ENCODE assay signal across 8 mouse cellular contexts in genomic region chr1:75277195-75278188, GRCm38 (mm10). TPM values are rescaled to one million over a fixed set of nuclear protein-coding genes. Genes with fewer than 3 reads are reported as not detected.
DNase-seq lines count a peak whose midpoint lies in the region; ATAC-seq and TF ChIP-seq lines count a peak whose summit lies in the region.
"Had no signal": no experiment of that assay in that cellular context is flagged by ENCODE, and none has a peak within 500 bp of the region (broad histone marks: within the 10 kb centered on the region; RNA-seq: fewer than 3 reads in every experiment).

No protein-coding gene starts in this region.

- H3K27me3 ChIP-seq in limb, embryonic 11.5 days (ENCODE audit: control insufficient read depth, insufficient read depth, low read length), result peaks cover 9% of the 10 kb centered on the region; the same call in 1 of the 2 replicates
- H3K27me3 ChIP-seq in neural tube, embryonic 15.5 days (replicated peaks), result peaks cover 18% of the 10 kb centered on the region

- no peak overlapping the region for H3K9ac ChIP-seq in limb, embryonic 11.5 days (ENCODE audit: low read length)
- peak overlapping the region; percentile 55 for H3K9ac ChIP-seq in neural tube, embryonic 15.5 days (replicated peaks)

- WGBS in lung, adult 2 months, result 7% methylated on average over 23 of the region's 23 CpGs
- WGBS in limb, embryonic 11.5 days, result 5% methylated on average over 23 of the region's 23 CpGs
- WGBS in neural tube, embryonic 15.5 days, result 5% methylated on average over 23 of the region's 23 CpGs

- TF ChIP-seq POLR2A in lung, adult 2 months (IDR thresholded peaks at IDR 0.05; ENCODE audit: borderline replicate concordance, extremely low read depth, low read depth, low read length), result no peak

- no peaks in the 10 kb centered on the region for H3K4me1 ChIP-seq in lung, adult 2 months (ENCODE audit: control insufficient read depth, insufficient read depth, low read length)
- H3K4me1 ChIP-seq in limb, embryonic 11.5 days (ENCODE audit: control insufficient read depth, insufficient read depth, low read length), result no peaks in the 10 kb centered on the region
- H3K4me1 ChIP-seq in neural tube, embryonic 15.5 days, result peaks cover 5% of the 10 kb centered on the region; the same call in 1 of the 2 replicates

- TF ChIP-seq CTCF in lung, adult 2 months (IDR thresholded peaks at IDR 0.05; ENCODE audit: insufficient read depth, low read length), result no peak

- H3K9me3 ChIP-seq in limb, embryonic 11.5 days (ENCODE audit: control insufficient read depth, low read length), result no peaks in the 10 kb centered on the region
- H3K9me3 ChIP-seq in neural tube, embryonic 15.5 days (replicated peaks), result no peaks in the 10 kb centered on the region

- no peak overlapping the region for H3K4me2 ChIP-seq in limb, embryonic 11.5 days (ENCODE audit: low read depth, severe bottlenecking)
- peak overlapping the region; percentile 61 for H3K4me2 ChIP-seq in neural tube, embryonic 15.5 days

- H3K4me3 ChIP-seq in lung, adult 2 months (replicated peaks; ENCODE audit: extremely low read depth, low read depth, low read length), result no peak overlapping the region
- no peak overlapping the region for H3K4me3 ChIP-seq in limb, embryonic 11.5 days (ENCODE audit: low read depth, low read length)
- peak overlapping the region; percentile 47 for H3K4me3 ChIP-seq in neural tube, embryonic 15.5 days (replicated peaks)

- DNase-seq in lung, adult 2 months, result peak; percentile 34
- no peak for DNase-seq in lung, postnatal 25 days (ENCODE audit: low spot score)
- peak; percentile 72 to 81 for DNase-seq in adrenal gland, postnatal 36 days
- peak; percentile 87 for DNase-seq in limb, embryonic 11.5 days (ENCODE audit: low spot score)
- DNase-seq in urinary bladder, postnatal 4 days (ENCODE audit: low spot score in 2 of 2), result no peak

- ATAC-seq in erythroid progenitor cell, adult 5-6 weeks (replicated peaks; ENCODE audit: low FRiP score, poor library complexity, severe bottlenecking), result 0 out of 2 replicates have a peak, but pooled peaks have one; percentile 14
- ATAC-seq in limb, embryonic 11.5 days (ENCODE audit: insufficient number of reproducible peaks, low FRiP score, low TSS enrichment, low read depth), result no peak
- ATAC-seq in neural tube, embryonic 15.5 days (ENCODE audit: low FRiP score), result peak; percentile 88

- no peak overlapping the region for H3K27ac ChIP-seq in limb, embryonic 11.5 days (replicated peaks; ENCODE audit: low read depth, low read length)
- H3K27ac ChIP-seq in neural tube, embryonic 15.5 days (replicated peaks), result peak overlapping the region; percentile 73

- no peaks in the 10 kb centered on the region for H3K36me3 ChIP-seq in limb, embryonic 11.5 days (ENCODE audit: control insufficient read depth, insufficient read depth, low read length)
- 0 out of 2 replicates have a peak, but pooled peaks cover 2% of the 10 kb centered on the region for H3K36me3 ChIP-seq in neural tube, embryonic 15.5 days

RNA-seq across cellular contexts. Expression of gene Resp18, which starts 0.7 kb away (rescaled TPM):
- 1.2 and 2.5 TPM in 2 replicates for polyA plus RNA-seq in lung, adult 2 months (2012; rRNA removed)
- 100 to 1,000 TPM in 1 of 2 experiments, 10 to 100 TPM in 1; 90.7 to 118 TPM for total RNA-seq in adrenal gland, postnatal 36 days (2021)
- not detected in 2 replicates for total RNA-seq in erythroid progenitor cell, adult 5-6 weeks (2015; ENCODE audit: low replicate concordance)
- not detected in 2 replicates for total RNA-seq in erythroid progenitor cell, adult 5-6 weeks (2017; ENCODE audit: low replicate concordance)
- not detected in 2 replicates for polyA plus RNA-seq in limb, embryonic 11.5 days (2014; fragmentation: Nextera tagmentation; extraction: Ambion mirVana)
- 241 and 302 TPM in 2 replicates for polyA plus RNA-seq in neural tube, embryonic 15.5 days (2015; fragmentation: Nextera tagmentation; extraction: Ambion mirVana)
- total RNA-seq: gastrocnemius, postnatal 4 days had no signal

RNA-seq across cellular contexts. Expression of gene Ptprn, which starts 13.2 kb away (rescaled TPM):
- 2.1 and 2.5 TPM in 2 replicates for polyA plus RNA-seq in lung, adult 2 months (2012; rRNA removed)
- total RNA-seq in adrenal gland, postnatal 36 days (2021), result 10 to 100 TPM; 38.2 to 54.2 TPM
- not detected in 2 replicates for total RNA-seq in erythroid progenitor cell, adult 5-6 weeks (2015; ENCODE audit: low replicate concordance)
- total RNA-seq in erythroid progenitor cell, adult 5-6 weeks (2017; ENCODE audit: low replicate concordance), result not detected in 2 replicates
- 0.16 and 0.17 TPM in 2 replicates for polyA plus RNA-seq in limb, embryonic 11.5 days (2014; fragmentation: Nextera tagmentation; extraction: Ambion mirVana)
- polyA plus RNA-seq in neural tube, embryonic 15.5 days (2015; fragmentation: Nextera tagmentation; extraction: Ambion mirVana), result 25.6 and 32.4 TPM in 2 replicates

RNA-seq across cellular contexts. Expression of gene Dnpep, which starts 40.3 kb away (rescaled TPM):
- polyA plus RNA-seq in lung, adult 2 months (2012; rRNA removed), result 104 and 129 TPM in 2 replicates
- 100 to 1,000 TPM in 1 of 2 experiments, 10 to 100 TPM in 1; 88.1 to 112 TPM for total RNA-seq in adrenal gland, postnatal 36 days (2021)
- 7.5 and 7.6 TPM in 2 replicates for total RNA-seq in erythroid progenitor cell, adult 5-6 weeks (2015; ENCODE audit: low replicate concordance)
- total RNA-seq in erythroid progenitor cell, adult 5-6 weeks (2017; ENCODE audit: low replicate concordance), result 1.7 and 6.5 TPM in 2 replicates
- polyA plus RNA-seq in limb, embryonic 11.5 days (2014; fragmentation: Nextera tagmentation; extraction: Ambion mirVana), result 112 TPM in 2 replicates
- 145 and 154 TPM in 2 replicates for polyA plus RNA-seq in neural tube, embryonic 15.5 days (2015; fragmentation: Nextera tagmentation; extraction: Ambion mirVana)

RNA-seq across cellular contexts. Expression of gene Dnajb2, which starts 41.3 kb away (rescaled TPM):
- polyA plus RNA-seq in lung, adult 2 months (2012; rRNA removed), result 54.5 and 56.1 TPM in 2 replicates
- total RNA-seq in adrenal gland, postnatal 36 days (2021), result 100 to 1,000 TPM in 1 of 2 experiments, 10 to 100 TPM in 1; 67.9 to 138 TPM
- total RNA-seq in erythroid progenitor cell, adult 5-6 weeks (2015; ENCODE audit: low replicate concordance), result 154 and 158 TPM in 2 replicates
- 356 and 386 TPM in 2 replicates for total RNA-seq in erythroid progenitor cell, adult 5-6 weeks (2017; ENCODE audit: low replicate concordance)
- polyA plus RNA-seq in limb, embryonic 11.5 days (2014; fragmentation: Nextera tagmentation; extraction: Ambion mirVana), result 16.9 and 17.6 TPM in 2 replicates
- 72.1 and 90.7 TPM in 2 replicates for polyA plus RNA-seq in neural tube, embryonic 15.5 days (2015; fragmentation: Nextera tagmentation; extraction: Ambion mirVana)

RNA-seq across cellular contexts. Expression of gene A630095N17Rik, which starts 45.6 kb away (rescaled TPM):
- polyA plus RNA-seq in lung, adult 2 months (2012; rRNA removed), result not detected in 2 replicates
- total RNA-seq in adrenal gland, postnatal 36 days (2021), result not detected
- total RNA-seq in erythroid progenitor cell, adult 5-6 weeks (2015; ENCODE audit: low replicate concordance), result not detected in 2 replicates
- not detected in 2 replicates for total RNA-seq in erythroid progenitor cell, adult 5-6 weeks (2017; ENCODE audit: low replicate concordance)
- polyA plus RNA-seq in limb, embryonic 11.5 days (2014; fragmentation: Nextera tagmentation; extraction: Ambion mirVana), result not detected in 2 replicates
- polyA plus RNA-seq in neural tube, embryonic 15.5 days (2015; fragmentation: Nextera tagmentation; extraction: Ambion mirVana), result 0.29 TPM in 1 of 2 replicates, not detected in the other
- total RNA-seq: gastrocnemius, postnatal 4 days had no signal

Comparison
In these comparisons a context has a peak if more than half of its experiments do, and no peak if none do; other contexts are left out.
1. DNase-seq: peak in lung, adult 2 months (single experiment), adrenal gland, postnatal 36 days (2 of 2) and limb, embryonic 11.5 days (single experiment); none in lung, postnatal 25 days (single experiment) and urinary bladder, postnatal 4 days (0 of 2).
2. RNA of gene Resp18, which starts 0.7 kb away (polyA plus RNA-seq): 241 to 302 TPM in neural tube, embryonic 15.5 days; 1.2 to 2.5 TPM in lung, adult 2 months and not detected in limb, embryonic 11.5 days; every median in the first group is over 10 times any median in the second.